Mouse (Mus musculus): ENCODE measurements around the gene Dynll1. TPM values are rescaled to one million over a fixed set of nuclear protein-coding genes. Genes with fewer than 3 reads are reported as not detected.
A peak's percentile ranks its signal among the peaks of the same experiment; 100 is the strongest.

Dynll1 gene
- polyA plus RNA-seq, 1 experiment from 2014 or later = 1,320 TPM

DNA sequence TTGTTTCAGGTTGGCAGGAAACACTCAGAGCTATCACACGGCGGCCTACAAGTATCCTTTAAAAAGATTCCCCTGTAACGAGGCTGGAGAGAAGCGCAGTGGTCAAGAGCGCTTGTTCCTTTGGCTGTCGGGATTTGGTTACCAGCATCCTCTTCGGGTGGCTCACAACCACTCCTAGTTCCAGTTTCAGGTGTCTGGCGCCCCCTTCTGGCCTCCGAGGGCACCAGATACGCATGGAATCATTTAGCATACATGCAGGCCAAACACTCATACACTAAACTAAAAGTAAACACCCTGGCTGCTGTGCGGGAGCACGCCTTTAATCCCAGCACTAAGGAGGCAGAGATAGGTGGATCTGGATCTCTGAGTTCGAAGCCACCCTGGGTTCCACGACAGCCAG is 24.8 kb downstream of the Dynll1 start:
- 0 out of 2 replicates have a peak, but pooled peaks cover 3% of the 10 kb centered on the region for H3K9me3 ChIP-seq (replicated peaks)
- H3K4me1 ChIP-seq (replicated peaks) = peaks cover 18% of the 10 kb centered on the region
- no peak overlapping the region for H3K9ac ChIP-seq
- ATAC-seq (ENCODE audit: insufficient number of reproducible peaks, low FRiP score) = no peak
- H3K4me3 ChIP-seq = no peak overlapping the region
- H3K36me3 ChIP-seq = no peaks in the 10 kb centered on the region
- 31% methylated on average over 14 of the region's 14 CpGs for WGBS
- H3K4me2 ChIP-seq = no peak overlapping the region
- H3K27ac ChIP-seq (ENCODE audit: poor library complexity, severe bottlenecking) = no peak overlapping the region
- H3K27me3 ChIP-seq (replicated peaks) = no peaks in the 10 kb centered on the region

DNA sequence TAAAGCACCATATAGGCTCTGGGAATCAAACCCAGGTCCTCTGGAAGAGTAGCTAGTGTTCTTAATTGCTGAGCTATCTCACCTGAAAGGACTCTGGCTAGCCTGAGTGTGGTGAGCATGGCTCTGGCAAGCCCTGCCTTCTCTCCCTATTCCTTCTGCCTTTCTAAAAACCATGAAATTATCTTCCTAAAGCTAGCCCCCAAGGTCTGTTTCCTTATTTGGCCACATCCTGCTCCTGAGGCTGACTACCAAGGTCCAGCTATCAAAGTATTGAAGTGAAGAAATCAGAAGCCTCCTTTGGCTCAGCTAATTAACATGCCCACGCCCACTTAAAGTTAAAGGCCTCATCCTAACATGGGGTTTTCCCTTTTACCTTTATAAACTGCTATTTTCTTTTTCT is 26.0 kb downstream of the Dynll1 start:
- Histone ChIP-seq H3K4me2 (no peak overlapping the region), H3K9me3 (replicated peaks) (0 out of 2 replicates have a peak, but pooled peaks cover 3% of the 10 kb centered on the region), H3K9ac (no peak overlapping the region), H3K4me1 (replicated peaks) (peaks cover 25% of the 10 kb centered on the region), H3K36me3 (peaks cover 2% of the 10 kb centered on the region; the same call in 1 of the 2 replicates), H3K4me3 (no peak overlapping the region), H3K27me3 (replicated peaks) (no peaks in the 10 kb centered on the region), H3K27ac (ENCODE audit: poor library complexity, severe bottlenecking) (no peak overlapping the region)
- 85% methylated on average over 1 of the region's 1 CpGs for WGBS
- ATAC-seq (ENCODE audit: insufficient number of reproducible peaks, low FRiP score) = no peak

DNA sequence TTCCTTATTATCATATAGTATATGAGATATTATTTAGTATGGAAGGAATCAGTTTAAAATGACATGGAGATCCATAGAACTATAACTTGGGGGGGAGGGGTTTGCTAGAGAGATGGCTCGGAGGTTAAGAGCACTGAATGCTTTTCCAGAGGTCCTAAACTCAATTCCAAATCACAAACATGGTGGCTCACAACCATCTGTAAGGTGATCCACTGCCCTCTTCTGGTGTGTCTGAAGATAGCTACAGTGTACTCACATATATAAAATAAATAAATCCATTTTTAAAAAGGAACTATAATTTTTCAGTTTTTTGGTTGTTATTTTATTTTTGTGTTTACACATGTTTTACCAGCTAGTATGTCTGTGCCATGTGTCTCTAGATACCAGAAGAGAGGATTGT is 26.4 kb downstream of the Dynll1 start:
- Histone ChIP-seq H3K9ac (no peak overlapping the region), H3K4me1 (replicated peaks) (peaks cover 29% of the 10 kb centered on the region)
- 69% methylated on average over 1 of the region's 1 CpGs for WGBS

DNA sequence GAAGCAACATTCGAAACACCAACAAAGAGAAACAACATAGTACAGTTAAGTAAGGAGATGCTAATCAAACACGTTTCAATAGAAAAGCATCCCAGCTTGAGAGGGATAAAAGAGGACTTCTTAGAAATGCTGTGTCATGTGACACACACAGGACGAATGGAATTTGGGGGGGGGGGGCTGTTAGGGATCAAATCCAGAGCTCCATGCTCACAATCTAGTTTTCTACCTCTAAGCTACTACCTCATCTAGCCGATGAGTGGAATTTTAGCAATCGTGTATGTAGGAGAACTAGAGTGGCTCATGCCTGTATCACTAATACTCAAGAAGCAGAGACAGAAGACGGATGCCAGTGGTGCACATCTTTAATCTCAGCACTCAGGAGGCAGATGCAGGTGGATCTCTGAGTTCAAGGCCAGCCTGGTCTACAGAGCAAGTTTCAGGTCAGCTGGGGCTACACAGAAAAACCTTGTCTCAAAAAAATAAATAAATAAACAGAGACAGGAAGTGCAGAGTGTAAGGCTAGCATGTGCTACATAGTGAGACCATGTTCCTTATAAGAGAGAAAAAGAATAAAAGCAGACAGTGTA is 27.2 kb downstream of the Dynll1 start:
- 72% methylated on average over 6 of the region's 6 CpGs for WGBS
- H3K4me1 ChIP-seq (replicated peaks) = peaks cover 36% of the 10 kb centered on the region
- no peak for ATAC-seq (ENCODE audit: insufficient number of reproducible peaks, low FRiP score)
- 0 out of 2 replicates have a peak, but pooled peaks cover 3% of the 10 kb centered on the region for H3K9me3 ChIP-seq (replicated peaks)
- H3K36me3 ChIP-seq = peaks cover 13% of the 10 kb centered on the region; the same call in 1 of the 2 replicates
- peak overlapping the region; percentile 57; the same call in 1 of the 2 replicates for H3K4me2 ChIP-seq
- H3K27ac ChIP-seq (ENCODE audit: poor library complexity, severe bottlenecking) = no peak overlapping the region
- H3K4me3 ChIP-seq = no peak overlapping the region
- H3K9ac ChIP-seq = no peak overlapping the region
- no peaks in the 10 kb centered on the region for H3K27me3 ChIP-seq (replicated peaks)

More for the DNA sequence above, 26.4 kb downstream of the Dynll1 start:
- no peak overlapping the region for H3K27ac ChIP-seq (ENCODE audit: poor library complexity, severe bottlenecking)
- H3K4me3 ChIP-seq = no peak overlapping the region
- H3K9me3 ChIP-seq (replicated peaks) = 0 out of 2 replicates have a peak, but pooled peaks cover 3% of the 10 kb centered on the region
- peaks cover 7% of the 10 kb centered on the region; the same call in 1 of the 2 replicates for H3K36me3 ChIP-seq
- H3K27me3 ChIP-seq (replicated peaks) = no peaks in the 10 kb centered on the region
- ATAC-seq (ENCODE audit: insufficient number of reproducible peaks, low FRiP score) = no peak
- no peak overlapping the region for H3K4me2 ChIP-seq

DNA sequence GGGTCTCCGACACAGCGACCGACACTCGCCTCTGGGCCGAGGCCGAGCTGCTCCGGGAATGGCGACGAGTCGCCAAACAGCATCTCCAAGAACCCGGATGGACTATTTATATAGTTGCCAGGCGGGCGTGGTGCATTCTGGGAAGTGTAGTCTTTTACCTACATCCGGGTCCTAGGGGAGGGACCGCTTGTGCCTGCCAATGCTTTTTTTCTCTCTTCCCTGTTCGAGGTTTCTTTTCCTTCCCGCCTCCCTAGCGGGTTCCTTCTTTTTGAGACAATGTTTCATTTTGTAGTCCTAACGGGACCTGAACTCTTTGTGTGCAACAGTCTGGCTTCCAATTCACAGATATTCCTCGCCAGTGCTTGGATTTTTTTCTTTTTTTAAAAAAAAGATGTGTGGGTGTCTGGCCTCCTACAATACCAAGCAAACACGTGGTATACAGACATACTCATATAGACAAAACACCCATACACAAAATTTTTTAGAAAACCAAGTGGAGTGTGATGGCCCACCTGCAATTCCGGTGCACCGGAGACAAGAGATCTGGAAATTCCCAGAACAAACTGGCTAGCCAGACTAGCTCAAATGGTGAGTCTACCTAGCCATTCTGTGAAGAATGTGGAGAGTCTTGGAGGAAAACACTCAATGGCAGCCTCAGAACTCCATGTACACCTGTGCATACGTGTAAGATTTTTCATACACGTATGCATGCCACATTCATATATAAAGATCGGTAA is 27.8 kb downstream of the Dynll1 start, which contains the start of gene Rnf10:
Gene Rnf10 (minus strand): TSS at position 87 of the 737 bp plus-strand sequence.
- H3K36me3 ChIP-seq = peaks cover 13% of the 10 kb centered on the region; the same call in 1 of the 2 replicates
- H3K4me1 ChIP-seq (replicated peaks) = peaks cover 43% of the 10 kb centered on the region
- peak within 1 kb of the TSS; percentile 80 for H3K27ac ChIP-seq (ENCODE audit: poor library complexity, severe bottlenecking)
- WGBS = 13% methylated on average over 26 of the region's 26 CpGs
- H3K27me3 ChIP-seq (replicated peaks) = no peaks in the 10 kb centered on the region
- 0 out of 2 replicates have a peak, but pooled peaks cover 3% of the 10 kb centered on the region for H3K9me3 ChIP-seq (replicated peaks)
- peak within 1 kb of the TSS; percentile 95 for H3K4me3 ChIP-seq
- peak; percentile 89 for ATAC-seq (ENCODE audit: insufficient number of reproducible peaks, low FRiP score)
- peak within 1 kb of the TSS; percentile 78 for H3K4me2 ChIP-seq
- H3K9ac ChIP-seq = peak within 1 kb of the TSS; percentile 98

DNA sequence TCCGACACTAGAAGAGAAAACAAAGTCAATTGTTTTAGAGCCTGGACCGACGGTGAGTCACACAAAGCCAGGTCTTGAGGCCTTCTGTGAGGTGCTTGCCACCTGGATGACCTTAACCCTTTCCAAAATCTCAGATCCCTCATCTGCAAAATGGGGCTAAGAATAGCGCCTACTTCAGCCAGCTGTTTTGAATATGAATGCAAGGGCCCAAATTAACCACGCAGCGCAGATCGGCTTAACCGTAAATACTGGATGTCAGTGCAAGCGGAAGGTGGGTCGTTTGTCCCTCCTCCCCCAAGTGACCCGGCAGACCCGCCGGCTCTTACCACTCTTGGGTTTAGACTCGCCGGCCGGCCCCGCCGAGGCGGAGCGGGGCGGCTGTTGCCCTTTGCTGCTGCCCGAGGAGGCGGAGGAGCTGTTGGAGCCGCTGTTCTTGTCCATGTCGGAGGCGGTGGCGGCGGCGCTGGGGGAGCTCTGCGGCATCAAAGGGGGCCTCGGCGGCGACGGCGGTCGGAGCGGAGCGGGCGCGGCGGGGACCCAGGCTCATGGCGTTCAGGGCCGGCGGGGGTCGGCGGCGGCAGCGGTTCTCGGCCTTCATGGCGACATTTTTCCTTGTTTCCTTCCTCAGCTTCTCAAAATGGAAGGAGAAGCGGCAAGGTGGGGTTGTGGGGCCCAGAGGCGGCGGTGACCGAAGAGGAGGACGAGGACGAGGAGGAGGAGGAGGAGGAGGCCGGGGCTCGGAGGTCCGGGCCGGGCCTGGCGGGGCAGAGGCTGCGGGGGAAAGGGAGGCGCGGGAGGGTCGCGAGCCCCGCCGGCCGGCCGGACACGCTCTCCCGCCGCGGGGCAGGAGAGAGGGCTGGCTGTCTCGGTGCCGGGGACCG is 28.6 kb downstream of the Dynll1 start:
- peaks cover 50% of the 10 kb centered on the region for H3K4me1 ChIP-seq (replicated peaks)
- peak; percentile 66 for ATAC-seq (ENCODE audit: insufficient number of reproducible peaks, low FRiP score)
- no peaks in the 10 kb centered on the region for H3K27me3 ChIP-seq (replicated peaks)
- peak overlapping the region; percentile 78 for H3K4me2 ChIP-seq
- peaks cover 13% of the 10 kb centered on the region; the same call in 1 of the 2 replicates for H3K36me3 ChIP-seq
- peak overlapping the region; percentile 98 for H3K9ac ChIP-seq
- 0 out of 2 replicates have a peak, but pooled peaks cover 3% of the 10 kb centered on the region for H3K9me3 ChIP-seq (replicated peaks)
- H3K27ac ChIP-seq (ENCODE audit: poor library complexity, severe bottlenecking) = peak overlapping the region; percentile 80
- 0% methylated on average over 76 of the region's 77 CpGs for WGBS
- peak overlapping the region; percentile 95 for H3K4me3 ChIP-seq

DNA sequence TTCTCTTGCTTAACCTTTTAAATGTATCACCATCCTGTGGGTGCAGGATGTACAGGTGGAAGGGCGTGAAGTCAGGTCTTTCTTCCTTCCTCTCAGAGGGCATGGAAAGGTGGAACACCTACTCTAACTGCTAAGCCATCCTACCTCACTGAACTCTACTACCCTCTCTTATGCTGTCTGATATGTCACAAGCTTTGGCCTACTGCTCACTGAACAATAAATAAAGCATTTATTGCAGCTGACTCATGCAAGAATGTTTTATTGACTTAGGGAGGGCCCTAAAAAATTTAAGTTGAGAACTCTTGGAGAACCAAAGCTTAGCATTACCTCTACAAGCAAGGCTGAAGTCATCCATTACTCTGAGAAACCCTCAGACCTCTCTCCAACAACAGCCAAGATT is 30.8 kb downstream of the Dynll1 start:
- Histone ChIP-seq H3K9me3 (replicated peaks) (no peaks in the 10 kb centered on the region), H3K4me1 (replicated peaks) (peaks cover 69% of the 10 kb centered on the region), H3K36me3 (peaks cover 18% of the 10 kb centered on the region), H3K27ac (ENCODE audit: poor library complexity, severe bottlenecking) (no peak overlapping the region), H3K9ac (peak overlapping the region; percentile 38; the same call in 1 of the 2 replicates), H3K27me3 (replicated peaks) (no peaks in the 10 kb centered on the region), H3K4me2 (peak overlapping the region; percentile 78), H3K4me3 (peak overlapping the region; percentile 95)
- ATAC-seq (ENCODE audit: insufficient number of reproducible peaks, low FRiP score) = no peak
- WGBS = 96% methylated on average over 1 of the region's 1 CpGs

DNA sequence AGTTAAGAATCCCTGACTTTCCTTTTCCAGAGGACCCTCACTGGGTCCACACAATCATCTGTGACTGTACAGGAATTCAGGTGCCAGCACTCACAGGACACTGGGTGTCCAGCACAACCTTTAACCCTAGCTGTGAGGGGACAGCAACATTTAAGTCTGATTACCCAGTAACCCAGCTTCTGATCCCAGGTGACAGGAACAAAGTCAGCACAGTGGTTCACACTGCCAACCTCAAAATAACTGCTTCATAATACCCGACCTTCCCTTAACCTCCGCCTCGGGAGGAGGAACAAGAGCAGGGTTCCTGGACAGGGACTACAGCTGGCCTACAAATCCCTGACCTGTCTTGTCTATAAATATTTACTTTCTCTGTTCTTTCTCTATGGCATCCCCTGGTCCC is 32.5 kb downstream of the Dynll1 start:
- peak overlapping the region; percentile 78 for H3K4me2 ChIP-seq
- H3K27ac ChIP-seq (ENCODE audit: poor library complexity, severe bottlenecking) = peak overlapping the region; percentile 79
- ATAC-seq (ENCODE audit: insufficient number of reproducible peaks, low FRiP score) = no peak
- H3K9me3 ChIP-seq (replicated peaks) = no peaks in the 10 kb centered on the region
- 0 out of 2 replicates have a peak overlapping the region, but pooled peaks have one; percentile 95 for H3K4me3 ChIP-seq
- H3K4me1 ChIP-seq (replicated peaks) = peaks cover 75% of the 10 kb centered on the region
- H3K36me3 ChIP-seq = peaks cover 22% of the 10 kb centered on the region
- H3K27me3 ChIP-seq (replicated peaks) = no peaks in the 10 kb centered on the region
- WGBS = 37% methylated on average over 3 of the region's 3 CpGs
- H3K9ac ChIP-seq = 0 out of 2 replicates have a peak overlapping the region, but pooled peaks have one; percentile 1

DNA sequence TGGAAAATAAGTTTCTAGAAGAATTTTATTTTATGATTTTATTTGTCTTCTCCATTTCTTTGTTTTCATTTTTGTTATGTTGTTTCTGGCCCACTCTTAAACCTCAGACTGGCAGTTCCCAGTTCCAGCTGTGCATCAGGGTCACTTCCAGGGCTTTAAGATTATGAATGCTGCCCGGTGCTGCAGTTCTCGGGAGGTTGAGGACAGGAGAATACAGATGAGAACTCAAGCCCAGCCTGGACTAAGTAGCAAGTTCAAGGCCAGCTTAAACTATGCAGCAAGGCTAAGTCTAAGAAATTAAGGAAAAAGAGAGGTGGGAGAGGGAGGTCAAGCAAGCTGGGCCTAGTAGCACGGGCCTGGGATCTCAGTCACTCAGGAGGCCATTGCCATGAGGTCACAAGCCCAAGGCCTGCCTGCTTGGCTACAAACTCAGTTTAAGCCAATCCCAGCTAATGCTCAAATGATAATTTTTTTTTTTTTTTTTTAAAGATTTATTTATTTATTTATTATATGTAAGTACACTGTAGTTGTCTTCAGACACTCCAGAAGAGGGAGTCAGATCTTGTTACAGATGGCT is 33.2 kb downstream of the Dynll1 start:
- H3K9me3 ChIP-seq (replicated peaks) = no peaks in the 10 kb centered on the region
- peak overlapping the region; percentile 85 for H3K27ac ChIP-seq (ENCODE audit: poor library complexity, severe bottlenecking)
- peak overlapping the region; percentile 54; the same call in 1 of the 2 replicates for H3K9ac ChIP-seq
- H3K4me2 ChIP-seq = peak overlapping the region; percentile 40
- peaks cover 77% of the 10 kb centered on the region for H3K4me1 ChIP-seq (replicated peaks)
- no peaks in the 10 kb centered on the region for H3K27me3 ChIP-seq (replicated peaks)
- ATAC-seq (ENCODE audit: insufficient number of reproducible peaks, low FRiP score) = no peak
- peak overlapping the region; percentile 20; the same call in 1 of the 2 replicates for H3K4me3 ChIP-seq
- peaks cover 26% of the 10 kb centered on the region for H3K36me3 ChIP-seq
- WGBS = 30% methylated on average over 3 of the region's 3 CpGs

DNA sequence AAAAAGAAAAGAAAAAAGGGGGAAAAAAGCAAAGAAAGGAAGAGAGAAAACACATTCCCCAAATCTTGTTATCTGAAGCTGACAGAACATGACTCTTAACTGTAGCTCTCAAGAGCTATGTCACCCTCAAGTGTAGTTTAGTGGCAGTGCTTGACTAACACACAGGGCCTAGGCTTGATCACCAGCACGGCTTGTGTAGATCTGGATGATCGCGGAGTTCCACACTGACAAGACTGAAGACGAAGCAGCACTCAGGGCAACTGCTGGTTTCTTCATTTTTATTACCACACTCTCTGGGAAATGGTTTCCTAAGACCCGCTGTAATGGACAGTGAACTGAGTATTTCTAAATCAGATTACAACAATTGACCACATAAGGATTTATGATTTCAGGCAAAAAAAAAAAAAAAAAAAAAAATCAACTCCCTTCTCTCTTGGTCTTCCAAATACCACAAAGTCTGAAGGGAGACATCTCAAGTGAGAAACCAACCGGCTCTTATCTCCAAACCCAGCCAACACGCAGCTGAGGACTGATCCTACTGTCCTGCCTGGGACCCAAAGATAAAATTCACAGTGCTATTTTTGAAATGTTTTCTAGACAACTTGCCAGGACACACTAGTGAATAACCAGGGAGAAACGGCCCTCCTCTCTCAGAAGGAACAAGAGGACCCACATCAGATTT is 33.9 kb downstream of the Dynll1 start:
- peak; percentile 84 for ATAC-seq (ENCODE audit: insufficient number of reproducible peaks, low FRiP score)
- no peaks in the 10 kb centered on the region for H3K9me3 ChIP-seq (replicated peaks)
- H3K4me1 ChIP-seq (replicated peaks) = peaks cover 78% of the 10 kb centered on the region
- peak overlapping the region; percentile 40 for H3K4me2 ChIP-seq
- no peaks in the 10 kb centered on the region for H3K27me3 ChIP-seq (replicated peaks)
- 34% methylated on average over 8 of the region's 8 CpGs for WGBS
- H3K27ac ChIP-seq (ENCODE audit: poor library complexity, severe bottlenecking) = peak overlapping the region; percentile 85
- H3K36me3 ChIP-seq = peaks cover 26% of the 10 kb centered on the region
- no peak overlapping the region for H3K4me3 ChIP-seq
- peak overlapping the region; percentile 54; the same call in 1 of the 2 replicates for H3K9ac ChIP-seq

Data from heart, embryonic 12.5 days (tissue).